Comparison of ENCODE assay signal across 8 mouse cellular contexts in the genomic region with DNA sequence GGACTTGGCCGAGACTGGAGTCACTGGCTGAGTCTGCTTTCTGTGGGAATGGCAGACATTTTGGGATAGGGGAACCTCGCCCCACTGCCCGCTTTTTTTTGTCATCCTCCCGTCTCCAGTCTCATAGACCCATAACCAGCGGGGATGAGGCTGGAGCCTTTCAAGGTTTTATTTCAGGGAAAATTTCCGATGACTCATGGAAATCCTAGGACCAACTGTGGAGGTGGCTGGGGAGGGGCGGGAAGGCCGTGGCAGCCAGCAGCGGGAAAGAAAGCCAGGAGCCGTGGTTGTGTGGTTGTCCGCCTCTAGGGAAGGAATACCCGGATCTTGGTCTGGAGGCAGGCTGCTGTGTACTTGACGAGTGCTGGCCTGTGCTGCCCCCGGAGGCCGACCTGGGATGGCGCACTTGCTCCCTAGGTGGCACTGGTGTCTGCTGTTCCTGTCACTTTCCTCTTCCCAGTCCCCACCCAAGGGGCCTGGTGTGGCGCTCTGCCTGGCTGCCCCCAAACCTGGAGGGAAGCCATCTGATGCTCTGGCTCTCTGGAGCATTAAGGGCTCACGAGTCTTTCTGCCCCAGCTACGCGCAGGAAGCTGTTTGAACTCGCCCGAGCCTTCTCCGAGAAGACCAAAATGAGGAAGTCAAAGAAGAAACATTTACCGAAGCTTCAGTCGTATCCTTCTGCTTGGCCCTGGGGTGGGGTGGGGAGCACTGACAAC. TPM values are rescaled to one million over a fixed set of nuclear protein-coding genes. Genes with fewer than 3 reads are reported as not detected.
DNase-seq lines count a peak whose midpoint lies in the region; ATAC-seq and TF ChIP-seq lines count a peak whose summit lies in the region.

No protein-coding gene starts in this region.

- H3K27ac ChIP-seq in bone marrow macrophage, adult 2 months (ENCODE audit: insufficient read depth, low read depth, low read length): peak overlapping the region; percentile 53
- H3K27ac ChIP-seq in heart, embryonic 14.5 days (replicated peaks in 1 of 2; ENCODE audit: control insufficient read depth in 1 of 2, insufficient read depth in 1 of 2, low read depth in 2 of 2, low read length in 2 of 2): peak overlapping the region; percentile 36 to 71; a peak in 3 of 4 replicates
- H3K27ac ChIP-seq in liver, embryonic 12.5 days: no peak overlapping the region

- peak; percentile 92 for DNase-seq in fibroblast of lung, adult 2 months (ENCODE audit: low read depth)
- DNase-seq in kidney, postnatal 14 days: peak; percentile 92
- peak; percentile 86 for DNase-seq in naive thymus-derived CD4-positive, alpha-beta T cell, adult 2 months (ENCODE audit: low read depth)
- DNase-seq in splenic B cell, adult 2 months (ENCODE audit: low read depth, low spot score): peak; percentile 94

- peak overlapping the region; percentile 63 for H3K9ac ChIP-seq in heart, embryonic 14.5 days (ENCODE audit: low read length)
- H3K9ac ChIP-seq in liver, embryonic 12.5 days: peak overlapping the region; percentile 39

- no peaks in the 10 kb centered on the region for H3K27me3 ChIP-seq in C2C12 (ENCODE audit: control insufficient read depth, insufficient read depth, insufficient read length)
- peaks cover 15% of the 10 kb centered on the region for H3K27me3 ChIP-seq in heart, embryonic 14.5 days (ENCODE audit: control insufficient read depth, insufficient read depth, low read length)
- peaks cover 73% of the 10 kb centered on the region for H3K27me3 ChIP-seq in liver, embryonic 12.5 days (replicated peaks)
- H3K27me3 ChIP-seq in splenic B cell, adult 2 months (ENCODE audit: control insufficient read depth, insufficient read depth, low read length, poor library complexity, severe bottlenecking): no peaks in the 10 kb centered on the region

- H3ac ChIP-seq in C2C12 (ENCODE audit: control insufficient read depth, insufficient read length, low read depth): peak overlapping the region; percentile 6

- H3K36me3 ChIP-seq in C2C12 (ENCODE audit: control insufficient read depth, insufficient read depth): peaks cover 19% of the 10 kb centered on the region
- H3K36me3 ChIP-seq in heart, embryonic 14.5 days (ENCODE audit: control insufficient read depth, insufficient read depth, low read length): peaks cover 22% of the 10 kb centered on the region
- H3K36me3 ChIP-seq in liver, embryonic 12.5 days: no peaks in the 10 kb centered on the region
- no peaks in the 10 kb centered on the region for H3K36me3 ChIP-seq in splenic B cell, adult 2 months (ENCODE audit: control insufficient read depth, insufficient read depth, low read length, poor library complexity, severe bottlenecking)

- H3K79me3 ChIP-seq in C2C12 (ENCODE audit: low read depth): no peaks in the 10 kb centered on the region

- TF ChIP-seq POLR2A in bone marrow macrophage, adult 2 months (IDR thresholded peaks at IDR 0.05; ENCODE audit: borderline replicate concordance, low read depth, low read length): no peak

- peak; percentile 97 for TF ChIP-seq CTCF in C2C12 (IDR thresholded peaks at IDR 0.05; ENCODE audit: control insufficient read depth, insufficient read depth, insufficient read length)
- peak; percentile 31 for TF ChIP-seq CTCF in bone marrow macrophage, adult 2 months (IDR thresholded peaks at IDR 0.05; ENCODE audit: low read depth, low read length)

- no peaks in the 10 kb centered on the region for H3K79me2 ChIP-seq in C2C12 (ENCODE audit: control insufficient read depth, insufficient read depth)

- WGBS in heart, embryonic 14.5 days: 13% methylated on average over 25 of the region's 25 CpGs
- WGBS in liver, embryonic 12.5 days (ENCODE audit: insufficient replicate concordance): 11% methylated on average over 25 of the region's 25 CpGs

- no peaks in the 10 kb centered on the region for H3K9me3 ChIP-seq in heart, embryonic 14.5 days (ENCODE audit: control insufficient read depth, low read length)
- H3K9me3 ChIP-seq in liver, embryonic 12.5 days (replicated peaks): no peaks in the 10 kb centered on the region

- no peak overlapping the region for H3K4me3 ChIP-seq in C2C12 (ENCODE audit: insufficient read depth, poor library complexity, severe bottlenecking)
- peak overlapping the region; percentile 64 for H3K4me3 ChIP-seq in bone marrow macrophage, adult 2 months (ENCODE audit: insufficient read depth, low read length)
- peak overlapping the region; percentile 4 to 11; a peak in 1 of 4 replicates for H3K4me3 ChIP-seq in heart, embryonic 14.5 days (ENCODE audit: control insufficient read depth in 1 of 2, insufficient read depth in 1 of 2, low read depth in 1 of 2, low read length in 2 of 2)
- peak overlapping the region; percentile 40 for H3K4me3 ChIP-seq in liver, embryonic 12.5 days

- peak; percentile 85 for ATAC-seq in heart, embryonic 14.5 days (ENCODE audit: insufficient number of reproducible peaks, insufficient read depth, low FRiP score, low read depth)
- peak; percentile 74 for ATAC-seq in liver, embryonic 12.5 days

- H3K4me1 ChIP-seq in bone marrow macrophage, adult 2 months (ENCODE audit: control insufficient read depth, insufficient read depth, low read length): peaks cover 8% of the 10 kb centered on the region; the same call in 1 of the 2 replicates
- H3K4me1 ChIP-seq in heart, embryonic 14.5 days (ENCODE audit: control insufficient read depth in 2 of 2, insufficient read depth in 2 of 2, low read length in 2 of 2): peaks cover 13 to 14% of the 10 kb centered on the region in 2 experiments
- peaks cover 17% of the 10 kb centered on the region for H3K4me1 ChIP-seq in liver, embryonic 12.5 days

- peak overlapping the region; percentile 61 for H3K4me2 ChIP-seq in heart, embryonic 14.5 days (ENCODE audit: low read length)
- peak overlapping the region; percentile 60 for H3K4me2 ChIP-seq in liver, embryonic 12.5 days

TF ChIP-seq in C2C12, 6 proteins besides CTCF, POLR2A, EP300 and RAD21:
- TF ChIP-seq MAX (IDR thresholded peaks at IDR 0.05) (peak; percentile 24), FOSL1 (IDR thresholded peaks at IDR 0.05; ENCODE audit: insufficient read depth, low read length, poor library complexity, severe bottlenecking) (no peak), MYOD1 (IDR thresholded peaks at IDR 0.05; ENCODE audit: control insufficient read depth, insufficient read length, low read depth) (peak; percentile 49)

RNA-seq across cellular contexts. Expression of a gene that starts 16.6 kb away (rescaled TPM):
- polyA plus RNA-seq in C2C12 (2012; fragmentation: generic; extraction: Trizol): 191 TPM
- 60.4 and 67.9 TPM in 2 replicates for polyA plus RNA-seq in bone marrow macrophage, adult 2 months (2012; ENCODE audit: insufficient read depth, insufficient read length, missing spikeins)
- polyA plus RNA-seq in heart, embryonic 14.5 days (2014; fragmentation: Nextera tagmentation; extraction: Ambion mirVana): 95.0 and 97.4 TPM in 2 replicates
- 47.0 and 47.6 TPM in 2 replicates for polyA plus RNA-seq in liver, embryonic 12.5 days (2016; fragmentation: Nextera tagmentation; extraction: Ambion mirVana)
